Mouse (Mus musculus) hindbrain, postnatal 0 days (tissue): ENCODE measurements around the gene Kif27. TPM values are rescaled to one million over a fixed set of nuclear protein-coding genes. Genes with fewer than 3 reads are reported as not detected.

ENCODE experiments used
- ATAC-seq: fragments of 200-750 bp; cut with Nextera tagmentation; 2 replicates; pipeline ENCODE4 v1.8.0; 2017; ENCODE audit warnings: mild to moderate bottlenecking, moderate TSS enrichment, moderate library complexity
- DNase-seq: peaks from one replicate; pipeline ENCODE4 v3.0.0-alpha.2; 2015; ENCODE audit warnings: low spot score
- H3K27ac ChIP-seq: fragments of 300-500 bp; sonication (generic); 2 replicates; pipeline ENCODE4 v1.5.1; 2014; ENCODE audit warnings: mild to moderate bottlenecking
- H3K27me3 ChIP-seq: fragments of 300-500 bp; sonication (generic); 2 replicates; pipeline ENCODE4 v1.6.1; 2014; ENCODE audit warnings: low read length, mixed read lengths; ENCODE audit not compliant: insufficient read depth
- H3K36me3 ChIP-seq: fragments of 300-500 bp; sonication (generic); 2 replicates; pipeline ENCODE4 v1.6.1; 2014; ENCODE audit warnings: low read length, mixed read lengths; ENCODE audit not compliant: insufficient read depth
- H3K4me1 ChIP-seq: fragments of 300-500 bp; sonication (generic); 2 replicates; pipeline ENCODE4 v1.6.1; 2014; ENCODE audit warnings: antibody characterized with exemption, low read length, mixed read lengths; ENCODE audit not compliant: insufficient read depth
- H3K4me2 ChIP-seq: fragments of 300-500 bp; sonication (generic); 2 replicates; pipeline ENCODE4 v1.6.1; 2014; ENCODE audit warnings: low read depth, mild to moderate bottlenecking, low read length, moderate library complexity, mixed read lengths
- H3K4me3 ChIP-seq: fragments of 300-500 bp; sonication (generic); 2 replicates; pipeline ENCODE4 v1.5.1; 2014; ENCODE audit warnings: low read length
- H3K9ac ChIP-seq: fragments of 300-500 bp; sonication (generic); replicated peaks from 2 replicates; pipeline ENCODE4 v1.6.1; 2014; ENCODE audit warnings: mild to moderate bottlenecking, low read length, moderate library complexity, mixed read lengths
- H3K9me3 ChIP-seq: fragments of 300-500 bp; sonication (generic); 2 replicates; pipeline ENCODE4 v1.6.1; 2016; ENCODE audit warnings: low read length, mixed read lengths
- CTCF ChIP-seq: IDR thresholded peaks from 2 replicates; pipeline ENCODE4 v1.5.1; 2016; ENCODE audit warnings: antibody characterized with exemption, control low read depth, low read depth
- WGBS: fragments of 180-500 bp; shearing (Covaris S2); extraction: QIAGEN DNeasy Blood & Tissue Kit; methylation state at CpG from one replicate; pipeline ENCODE4 v1.1.7; 2014; 5-methylcytosine and 5-hydroxymethylcytosine counted together
- polyA plus RNA-seq: library from polyadenylated mRNA; unstranded; fragments of >200 nt; fragmentation: Nextera tagmentation; extraction: Ambion mirVana; gene quantifications from 2 replicates; pipeline ENCODE4 v1.2.1, GENCODE M21; 2015
- total RNA-seq: library from RNA; depleted of rRNA; stranded (reverse); fragments of >200 nt; gene quantifications from 2 replicates; pipeline ENCODE4 v1.2.3, GENCODE M21; 2014

The Kif27 gene
- total and polyA plus RNA-seq, 2 experiments from 2014 or later = 1.2 to 1.7 TPM

- Histone ChIP-seq H3K4me3 (no peak overlapping the region), H3K27me3 (no peaks in the 10 kb centered on the region), H3K36me3 (no peaks in the 10 kb centered on the region), H3K27ac (peak overlapping the region; percentile 28; the same call in 1 of the 2 replicates), H3K9ac (no peak overlapping the region), H3K9me3 (no peaks in the 10 kb centered on the region), H3K4me1 (no peaks in the 10 kb centered on the region), H3K4me2 (no peak overlapping the region)
- 68% methylated on average over 9 of the region's 9 CpGs for WGBS
- no peak for TF ChIP-seq CTCF
- DNase-seq (peak; percentile 33), ATAC-seq (no peak; the same call in 1 of the 2 replicates)
These were observed 56.3 kb downstream of the Kif27 start for GRCm38 (mm10) chr13:58302421-58303145.

GRCm38 (mm10) chr13:58301961-58302360 lies 57.0 kb downstream of the Kif27 start:
- no peak for DNase-seq

GRCm38 (mm10) chr13:58298756-58299155 lies 60.2 kb downstream of the Kif27 start:
- Histone ChIP-seq H3K9me3 (no peaks in the 10 kb centered on the region), H3K4me1 (no peaks in the 10 kb centered on the region), H3K4me3 (no peak overlapping the region), H3K4me2 (no peak overlapping the region), H3K27ac (no peak overlapping the region), H3K27me3 (no peaks in the 10 kb centered on the region), H3K36me3 (no peaks in the 10 kb centered on the region), H3K9ac (no peak overlapping the region)
- TF ChIP-seq CTCF = no peak
- WGBS = 88% methylated on average over 3 of the region's 3 CpGs
- DNase-seq (no peak), ATAC-seq (no peak)

More at GRCm38 (mm10) chr13:58301961-58302360, 57.0 kb downstream of the Kif27 start:
- no peak for TF ChIP-seq CTCF
- ATAC-seq = no peak
- WGBS = 94% methylated on average over 6 of the region's 6 CpGs
- Histone ChIP-seq H3K27me3 (no peaks in the 10 kb centered on the region), H3K27ac (no peak overlapping the region), H3K9ac (no peak overlapping the region), H3K9me3 (no peaks in the 10 kb centered on the region), H3K4me2 (no peak overlapping the region), H3K4me3 (no peak overlapping the region), H3K4me1 (no peaks in the 10 kb centered on the region), H3K36me3 (no peaks in the 10 kb centered on the region)

- Histone ChIP-seq H3K36me3 (no peaks in the 10 kb centered on the region), H3K4me2 (no peak overlapping the region), H3K4me3 (no peak overlapping the region), H3K27ac (no peak overlapping the region), H3K4me1 (no peaks in the 10 kb centered on the region), H3K9me3 (no peaks in the 10 kb centered on the region), H3K27me3 (no peaks in the 10 kb centered on the region), H3K9ac (no peak overlapping the region)
- DNase-seq (no peak), ATAC-seq (no peak)
- 76% methylated on average over 3 of the region's 3 CpGs for WGBS
- TF ChIP-seq CTCF = no peak
These were observed 63.3 kb downstream of the Kif27 start for GRCm38 (mm10) chr13:58295582-58295981.

GRCm38 (mm10) chr13:58292811-58293210 lies 66.1 kb downstream of the Kif27 start:
- Histone ChIP-seq H3K9me3 (no peaks in the 10 kb centered on the region), H3K36me3 (no peaks in the 10 kb centered on the region), H3K27me3 (no peaks in the 10 kb centered on the region), H3K4me3 (no peak overlapping the region), H3K9ac (no peak overlapping the region), H3K4me1 (no peaks in the 10 kb centered on the region), H3K27ac (no peak overlapping the region), H3K4me2 (no peak overlapping the region)
- 21% methylated on average over 5 of the region's 5 CpGs for WGBS
- no peak for DNase-seq
- no peak for TF ChIP-seq CTCF
- ATAC-seq = no peak

GRCm38 (mm10) chr13:58289308-58289707 lies 69.6 kb downstream of the Kif27 start:
- H3K36me3 ChIP-seq = no peaks in the 10 kb centered on the region

GRCm38 (mm10) chr13:58287822-58288221 lies 71.1 kb downstream of the Kif27 start:
- H3K9me3 ChIP-seq = no peaks in the 10 kb centered on the region
- H3K4me1 ChIP-seq = no peaks in the 10 kb centered on the region
- no peaks in the 10 kb centered on the region for H3K27me3 ChIP-seq
- no peak overlapping the region for H3K4me2 ChIP-seq
- no peak overlapping the region for H3K4me3 ChIP-seq
- WGBS = 16% methylated on average over 13 of the region's 13 CpGs
- no peaks in the 10 kb centered on the region for H3K36me3 ChIP-seq
- DNase-seq = peak; percentile 89
- no peak overlapping the region for H3K27ac ChIP-seq
- ATAC-seq = peak; percentile 76
- 0 out of 2 replicates have a peak overlapping the region, but pooled peaks have one; percentile 21 for H3K9ac ChIP-seq
- TF ChIP-seq CTCF = peak; percentile 97

More at GRCm38 (mm10) chr13:58289308-58289707, 69.6 kb downstream of the Kif27 start:
- no peak overlapping the region for H3K9ac ChIP-seq
- H3K4me1 ChIP-seq = no peaks in the 10 kb centered on the region
- H3K27me3 ChIP-seq = no peaks in the 10 kb centered on the region
- ATAC-seq (no peak), DNase-seq (no peak)
- WGBS = 84% methylated on average over 1 of the region's 1 CpGs
- no peak overlapping the region for H3K27ac ChIP-seq
- TF ChIP-seq CTCF = peak; percentile 20; the same call in 1 of the 2 replicates
- no peak overlapping the region for H3K4me2 ChIP-seq
- H3K9me3 ChIP-seq = no peaks in the 10 kb centered on the region
- H3K4me3 ChIP-seq = no peak overlapping the region
